Mouse (Mus musculus): ENCODE data around the gene 1700001J03Rik.
A peak's percentile ranks its signal among the peaks of the same experiment; 100 is the strongest.
"Not testable (repeated sequence)": the region's sequence is repeated elsewhere in the genome, so short reads cannot be mapped to it uniquely, and the experiment has no call there.

Gene 1700001J03Rik

GRCm38 (mm10) chr5:146188712-146189111 is 3.6 kb upstream of the 1700001J03Rik start:
- DNase-seq (ENCODE audit: low read depth, low spot score), result no peak

GRCm38 (mm10) chr5:146188144-146188543 is 3.0 kb upstream of the 1700001J03Rik start:
- no peak for DNase-seq (ENCODE audit: low read depth, low spot score)

- DNase-seq (ENCODE audit: low read depth, low spot score), result peak; percentile 61
Measured at GRCm38 (mm10) chr5:146187441-146187840, 2.3 kb upstream of the 1700001J03Rik start.

GRCm38 (mm10) chr5:146172744-146173143 is 12.4 kb downstream of the 1700001J03Rik start:
- DNase-seq (ENCODE audit: low read depth, low spot score), result not testable (repeated sequence)

- DNase-seq (ENCODE audit: low read depth, low spot score), result not testable (repeated sequence)
Measured at GRCm38 (mm10) chr5:146170621-146171020, 14.5 kb downstream of the 1700001J03Rik start, which contains the start of gene Gm6309. Gm6309 (minus strand) TSS chr5:146170721.

GRCm38 (mm10) chr5:146160439-146160838 is 24.7 kb downstream of the 1700001J03Rik start, which contains the start of gene Gm5565:
Gm5565 (minus strand) TSS chr5:146160539.
- not testable (repeated sequence) for DNase-seq (ENCODE audit: low read depth, low spot score)

GRCm38 (mm10) chr5:146158326-146158725 is 26.8 kb downstream of the 1700001J03Rik start:
- DNase-seq (ENCODE audit: low read depth, low spot score), result not testable (repeated sequence)

GRCm38 (mm10) chr5:146150454-146150853 is 34.6 kb downstream of the 1700001J03Rik start:
- DNase-seq (ENCODE audit: low read depth, low spot score), result no peak

GRCm38 (mm10) chr5:146147903-146148302 is 37.2 kb downstream of the 1700001J03Rik start:
- peak; percentile 51 for DNase-seq (ENCODE audit: low read depth, low spot score)
